Mouse (Mus musculus) neural tube, embryonic 15.5 days (tissue): ENCODE data around the gene St6galnac6. TPM values are rescaled to one million over a fixed set of nuclear protein-coding genes. Genes with fewer than 3 reads are reported as not detected.
A peak's percentile ranks its signal among the peaks of the same experiment; 100 is the strongest.

Source experiments
- ATAC-seq: fragments of 200-750 bp; cut with Nextera tagmentation; 2 replicates; pipeline ENCODE4 v1.8.0; 2017; ENCODE audit warnings: mild to moderate bottlenecking, moderate TSS enrichment, moderate library complexity; ENCODE audit not compliant: low FRiP score
- H3K27ac ChIP-seq: fragments of 300-500 bp; sonication (generic); replicated peaks from 2 replicates; pipeline ENCODE4 v1.5.1; 2015; ENCODE audit warnings: mild to moderate bottlenecking, inconsistent platforms
- H3K27me3 ChIP-seq: fragments of 300-500 bp; sonication (generic); replicated peaks from 2 replicates; pipeline ENCODE4 v1.6.1; 2015; ENCODE audit warnings: inconsistent platforms
- H3K36me3 ChIP-seq: fragments of 300-500 bp; sonication (generic); 2 replicates; pipeline ENCODE4 v1.6.1; 2015; ENCODE audit warnings: inconsistent platforms
- H3K4me1 ChIP-seq: fragments of 300-500 bp; sonication (generic); 2 replicates; pipeline ENCODE4 v1.6.1; 2015; ENCODE audit warnings: inconsistent platforms
- H3K4me2 ChIP-seq: fragments of 300-500 bp; sonication (generic); 2 replicates; pipeline ENCODE4 v1.6.1; 2015; ENCODE audit warnings: inconsistent platforms, mild to moderate bottlenecking, moderate library complexity
- H3K4me3 ChIP-seq: fragments of 300-500 bp; sonication (generic); replicated peaks from 2 replicates; pipeline ENCODE4 v1.5.1; 2015; ENCODE audit warnings: mild to moderate bottlenecking, inconsistent platforms
- H3K9ac ChIP-seq: fragments of 300-500 bp; sonication (generic); replicated peaks from 2 replicates; pipeline ENCODE4 v1.6.1; 2015; ENCODE audit warnings: mild to moderate bottlenecking, inconsistent platforms
- H3K9me3 ChIP-seq: fragments of 300-500 bp; sonication (generic); replicated peaks from 2 replicates; pipeline ENCODE4 v1.6.1; 2016; ENCODE audit warnings: inconsistent platforms
- WGBS: fragments of 180-500 bp; shearing (Covaris S2); methylation state at CpG from one replicate; pipeline ENCODE4 v1.1.7; 2015; ENCODE audit warnings: mixed read lengths; 5-methylcytosine and 5-hydroxymethylcytosine counted together
- polyA plus RNA-seq: library from polyadenylated mRNA; unstranded; fragments of >200 nt; fragmentation: Nextera tagmentation; extraction: Ambion mirVana; gene quantifications from 2 replicates; pipeline ENCODE4 v1.2.1, GENCODE M21; 2015

St6galnac6 gene
- polyA plus RNA-seq, 1 experiment from 2014 or later, result 14.4 TPM

DNA sequence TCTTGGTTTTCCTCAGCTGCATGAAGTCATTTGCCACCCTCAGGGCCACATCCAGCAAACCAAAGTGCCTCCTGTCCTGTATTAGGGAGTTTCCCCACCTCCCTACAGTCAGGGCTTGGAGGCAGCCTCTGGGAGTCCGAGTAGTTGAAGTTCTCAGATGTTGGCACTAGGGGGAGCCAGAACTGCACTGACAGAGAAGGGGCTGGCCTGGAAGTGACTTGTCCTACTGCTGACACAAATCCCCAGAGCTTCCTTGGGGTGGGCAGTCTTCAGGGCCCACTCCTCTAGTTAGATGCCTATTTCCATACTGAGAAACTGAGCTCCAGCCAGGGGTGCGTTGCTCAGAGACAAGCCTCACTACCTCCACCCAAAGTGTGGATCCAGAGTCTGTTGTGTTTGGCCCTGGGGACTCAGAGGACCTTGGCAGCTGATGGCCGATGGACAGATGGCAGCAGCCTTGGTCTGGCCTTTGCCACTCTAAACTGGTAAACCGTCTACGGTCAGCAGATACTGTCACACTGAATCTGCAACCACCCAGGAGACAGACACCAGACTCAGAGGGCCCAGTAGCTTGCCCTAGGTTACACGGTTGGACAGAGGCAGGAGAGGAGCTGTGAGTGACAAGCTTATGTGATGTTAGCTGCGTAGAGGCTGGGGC, 32.4 kb downstream of the St6galnac6 start:
- H3K4me3 ChIP-seq, result no peak overlapping the region
- no peak for ATAC-seq
- peaks cover 5% of the 10 kb centered on the region; the same call in 1 of the 2 replicates for H3K36me3 ChIP-seq
- no peaks in the 10 kb centered on the region for H3K27me3 ChIP-seq
- H3K27ac ChIP-seq, result no peak overlapping the region
- H3K4me1 ChIP-seq, result peaks cover 55% of the 10 kb centered on the region
- no peak overlapping the region for H3K4me2 ChIP-seq
- H3K9me3 ChIP-seq, result no peaks in the 10 kb centered on the region
- H3K9ac ChIP-seq, result no peak overlapping the region
- WGBS, result 48% methylated on average over 7 of the region's 7 CpGs

DNA sequence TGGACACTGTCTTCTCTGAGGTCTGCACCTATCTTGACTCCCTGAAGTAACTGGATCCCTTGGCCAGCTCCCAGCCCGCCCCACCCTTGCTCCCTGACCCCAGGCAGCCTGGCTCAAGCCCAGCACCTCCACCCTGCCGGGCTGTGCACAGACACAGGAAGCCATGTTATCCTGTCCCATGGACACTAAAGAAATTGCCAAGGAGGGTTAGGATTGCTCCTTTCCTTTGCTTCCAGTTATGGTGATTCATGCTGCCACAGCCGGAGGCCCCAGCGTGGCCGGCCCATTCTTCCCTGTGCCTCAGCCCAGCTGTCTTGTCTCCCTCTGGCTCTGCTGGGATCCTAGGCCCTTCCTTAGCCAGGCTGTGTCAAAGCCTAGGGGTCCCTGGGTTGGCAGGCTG, 34.2 kb downstream of the St6galnac6 start:
- Histone ChIP-seq H3K9me3 (no peaks in the 10 kb centered on the region), H3K4me1 (peaks cover 42% of the 10 kb centered on the region)
- no peak for ATAC-seq

DNA sequence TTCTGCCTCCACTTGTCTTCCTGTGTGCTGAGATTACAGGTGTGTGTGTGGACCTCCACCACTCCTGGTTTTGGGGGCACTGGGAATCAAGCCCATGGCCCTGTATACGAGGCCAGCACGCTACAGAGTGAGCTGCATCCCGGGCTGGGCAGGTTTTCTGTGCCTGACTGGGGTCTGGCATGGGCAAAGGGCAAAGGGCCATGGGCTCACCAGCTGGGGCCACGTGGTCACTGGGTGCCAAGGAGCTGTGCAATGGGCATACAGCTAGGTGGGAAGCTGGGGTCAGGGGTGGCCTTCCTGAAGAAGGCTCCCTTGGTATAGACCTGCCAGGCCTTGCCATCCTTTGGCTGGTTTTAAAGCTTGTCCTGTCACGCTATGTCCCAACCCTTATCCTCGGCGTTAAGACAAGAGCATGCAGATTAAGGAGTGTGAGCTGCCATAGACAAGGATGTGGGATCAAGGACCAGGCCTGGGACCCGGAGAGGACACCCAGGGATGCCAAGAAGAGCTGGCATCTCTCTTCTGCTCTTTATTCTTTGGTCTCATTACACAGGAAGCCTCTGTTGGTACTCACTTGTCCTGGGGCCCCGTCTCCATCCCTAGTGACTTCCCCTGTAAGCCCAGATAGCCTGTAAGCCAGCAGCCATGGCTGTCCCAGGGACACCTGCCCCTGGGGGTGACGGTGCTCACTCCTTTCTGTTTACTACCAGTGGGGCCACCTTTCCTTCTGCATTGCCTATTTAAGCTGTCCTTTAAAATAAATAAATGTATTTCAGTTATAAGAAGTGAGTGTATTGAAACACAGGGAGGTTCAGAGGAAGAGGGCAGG, 35.0 kb downstream of the St6galnac6 start:
- 88% methylated on average over 10 of the region's 10 CpGs for WGBS
- Histone ChIP-seq H3K36me3 (peaks cover 5% of the 10 kb centered on the region; the same call in 1 of the 2 replicates), H3K4me3 (no peak overlapping the region), H3K27ac (0 out of 2 replicates have a peak overlapping the region, but pooled peaks have one; percentile 5), H3K9me3 (no peaks in the 10 kb centered on the region), H3K4me1 (peaks cover 34% of the 10 kb centered on the region), H3K9ac (no peak overlapping the region), H3K4me2 (no peak overlapping the region), H3K27me3 (no peaks in the 10 kb centered on the region)
- ATAC-seq, result no peak

More for the DNA sequence above, 34.2 kb downstream of the St6galnac6 start:
- WGBS, result 75% methylated on average over 5 of the region's 5 CpGs
- Histone ChIP-seq H3K9ac (no peak overlapping the region), H3K27ac (no peak overlapping the region), H3K4me3 (no peak overlapping the region), H3K36me3 (peaks cover 5% of the 10 kb centered on the region; the same call in 1 of the 2 replicates), H3K4me2 (no peak overlapping the region), H3K27me3 (no peaks in the 10 kb centered on the region)

DNA sequence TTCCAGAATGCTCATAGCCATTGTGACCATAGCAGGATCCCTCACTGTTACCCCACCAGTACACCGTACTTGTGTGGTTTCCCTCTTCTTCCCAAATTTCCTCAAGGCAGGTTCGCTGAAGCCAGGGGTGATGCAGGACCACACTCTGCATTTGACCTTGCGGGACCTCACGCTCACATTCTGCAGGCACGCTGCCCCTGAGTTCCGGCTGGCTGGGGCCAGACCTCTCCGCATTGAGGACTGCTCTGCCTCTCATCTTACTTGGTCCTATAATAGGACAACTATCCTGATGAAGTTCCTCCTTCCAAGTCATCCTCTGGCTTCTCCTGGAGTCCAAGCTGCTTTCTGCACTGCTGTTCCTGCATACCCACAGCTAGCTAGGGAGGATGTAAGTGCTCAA, 37.1 kb downstream of the St6galnac6 start:
- Histone ChIP-seq H3K36me3 (peaks cover 5% of the 10 kb centered on the region; the same call in 1 of the 2 replicates), H3K27ac (no peak overlapping the region), H3K27me3 (no peaks in the 10 kb centered on the region), H3K4me2 (no peak overlapping the region), H3K9me3 (no peaks in the 10 kb centered on the region), H3K4me3 (no peak overlapping the region), H3K9ac (no peak overlapping the region), H3K4me1 (peaks cover 17% of the 10 kb centered on the region)
- WGBS, result 92% methylated on average over 7 of the region's 7 CpGs
- no peak for ATAC-seq

DNA sequence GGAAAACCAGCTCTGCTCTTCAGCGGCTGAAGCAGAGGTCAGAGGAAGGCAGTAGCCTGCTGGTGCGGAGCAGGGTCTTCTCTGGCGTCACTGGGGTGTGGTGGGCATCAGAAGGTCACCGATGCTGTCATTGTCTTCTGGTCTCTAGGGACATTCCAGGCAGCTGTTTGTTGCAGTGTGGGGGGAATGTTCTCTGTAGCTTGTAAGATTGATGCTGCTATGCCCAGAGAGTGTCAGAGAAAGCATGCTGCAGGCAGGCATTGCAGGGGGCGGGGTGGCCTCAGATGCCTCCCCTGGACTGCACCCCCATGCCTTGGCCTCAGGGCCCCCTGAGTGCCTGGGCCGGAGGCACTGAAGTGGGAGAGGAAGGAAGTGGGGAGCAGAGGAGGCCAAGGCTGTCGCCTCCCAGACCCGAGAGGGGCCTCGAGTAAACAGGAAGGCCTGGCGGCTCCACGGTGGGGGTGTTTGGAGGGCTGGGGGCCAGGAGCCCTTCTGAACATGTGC, 38.3 kb downstream of the St6galnac6 start:
- H3K4me3 ChIP-seq, result no peak overlapping the region
- 40% methylated on average over 11 of the region's 11 CpGs for WGBS
- H3K9me3 ChIP-seq, result no peaks in the 10 kb centered on the region
- peaks cover 5% of the 10 kb centered on the region; the same call in 1 of the 2 replicates for H3K36me3 ChIP-seq
- H3K4me1 ChIP-seq, result peaks cover 14% of the 10 kb centered on the region; the same call in 1 of the 2 replicates
- no peak overlapping the region for H3K9ac ChIP-seq
- no peaks in the 10 kb centered on the region for H3K27me3 ChIP-seq
- H3K4me2 ChIP-seq, result no peak overlapping the region; the same call in 1 of the 2 replicates
- H3K27ac ChIP-seq, result 0 out of 2 replicates have a peak overlapping the region, but pooled peaks have one; percentile 3
- ATAC-seq, result no peak

DNA sequence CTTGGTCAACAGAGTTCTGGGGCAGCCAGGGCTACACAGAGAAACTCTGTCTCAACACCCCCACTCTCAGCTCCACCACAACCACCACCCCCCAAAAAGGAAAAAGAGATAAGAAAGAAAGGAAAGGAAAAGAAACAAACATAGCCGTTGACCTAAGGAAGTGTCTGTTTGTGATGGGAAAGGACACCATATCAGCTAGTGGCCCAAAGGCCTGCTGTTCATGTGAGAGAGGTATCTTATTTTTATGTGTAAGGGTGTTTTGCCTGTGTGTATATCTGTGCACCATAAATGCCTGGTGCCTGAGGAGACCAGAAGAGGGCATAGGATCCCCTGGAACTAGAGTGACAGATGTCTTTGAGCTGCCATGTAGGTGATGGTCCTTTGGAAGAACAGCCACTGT, 40.1 kb downstream of the St6galnac6 start:
- 89% methylated on average over 1 of the region's 1 CpGs for WGBS
- Histone ChIP-seq H3K9me3 (no peaks in the 10 kb centered on the region), H3K9ac (no peak overlapping the region), H3K4me3 (no peak overlapping the region), H3K27ac (no peak overlapping the region), H3K27me3 (no peaks in the 10 kb centered on the region), H3K4me2 (no peak overlapping the region), H3K4me1 (peaks cover 14% of the 10 kb centered on the region; the same call in 1 of the 2 replicates), H3K36me3 (no peaks in the 10 kb centered on the region)
- ATAC-seq, result no peak

DNA sequence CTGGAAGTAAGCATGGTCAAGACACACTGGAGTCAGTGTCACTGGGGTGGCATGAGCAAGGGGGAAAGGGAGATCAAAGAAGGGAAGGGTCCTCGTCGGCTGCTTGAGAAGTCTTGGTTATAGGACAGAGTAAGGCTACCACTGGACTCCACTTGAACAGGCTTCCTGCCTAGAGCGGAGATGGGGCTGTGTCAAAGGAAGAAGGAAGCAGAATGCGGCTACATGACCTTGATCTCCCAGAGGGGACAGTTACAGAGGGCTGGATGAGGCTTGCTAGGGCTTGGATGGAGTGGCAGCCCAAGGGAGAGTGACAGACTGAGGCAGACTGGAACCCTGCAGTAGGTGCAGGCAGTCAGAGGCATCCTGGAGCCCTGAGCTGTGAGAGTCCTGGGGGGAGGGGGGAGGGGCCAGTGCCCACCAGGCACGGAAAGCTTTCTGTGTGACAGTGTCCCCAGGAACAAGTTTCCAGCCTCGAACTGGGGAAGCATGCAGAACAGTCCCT, 41.1 kb downstream of the St6galnac6 start:
- Histone ChIP-seq H3K27ac (no peak overlapping the region), H3K4me3 (no peak overlapping the region), H3K4me2 (no peak overlapping the region), H3K9me3 (no peaks in the 10 kb centered on the region), H3K9ac (no peak overlapping the region), H3K4me1 (peaks cover 9% of the 10 kb centered on the region; the same call in 1 of the 2 replicates), H3K27me3 (no peaks in the 10 kb centered on the region), H3K36me3 (no peaks in the 10 kb centered on the region)
- 70% methylated on average over 6 of the region's 6 CpGs for WGBS
- ATAC-seq, result no peak

DNA sequence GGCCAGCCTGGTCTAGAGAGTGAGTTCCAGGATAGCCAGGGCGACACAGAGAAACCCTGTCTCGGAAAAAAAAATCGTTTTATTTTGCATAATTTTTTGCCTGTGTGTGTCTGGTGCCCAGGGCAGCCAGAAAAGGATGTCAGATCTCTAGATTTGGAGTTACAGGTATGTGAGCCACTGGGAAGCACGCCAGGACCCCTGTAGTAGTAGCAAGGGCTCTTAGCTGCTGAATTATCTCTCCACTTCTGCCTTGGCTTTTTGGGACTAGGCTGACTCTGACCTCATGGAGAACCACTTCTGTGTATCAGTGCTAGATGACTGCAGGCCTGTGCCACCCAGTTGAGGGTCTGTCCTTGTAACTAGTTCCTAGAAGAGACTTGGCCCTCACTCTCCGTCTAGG, 42.3 kb downstream of the St6galnac6 start:
- H3K9me3 ChIP-seq, result no peaks in the 10 kb centered on the region
- ATAC-seq, result no peak
- no peak overlapping the region for H3K27ac ChIP-seq
- WGBS, result 89% methylated on average over 5 of the region's 5 CpGs
- no peak overlapping the region for H3K4me3 ChIP-seq
- no peak overlapping the region for H3K4me2 ChIP-seq
- no peak overlapping the region for H3K9ac ChIP-seq
- peaks cover 14% of the 10 kb centered on the region; the same call in 1 of the 2 replicates for H3K4me1 ChIP-seq
- H3K36me3 ChIP-seq, result no peaks in the 10 kb centered on the region
- no peaks in the 10 kb centered on the region for H3K27me3 ChIP-seq

DNA sequence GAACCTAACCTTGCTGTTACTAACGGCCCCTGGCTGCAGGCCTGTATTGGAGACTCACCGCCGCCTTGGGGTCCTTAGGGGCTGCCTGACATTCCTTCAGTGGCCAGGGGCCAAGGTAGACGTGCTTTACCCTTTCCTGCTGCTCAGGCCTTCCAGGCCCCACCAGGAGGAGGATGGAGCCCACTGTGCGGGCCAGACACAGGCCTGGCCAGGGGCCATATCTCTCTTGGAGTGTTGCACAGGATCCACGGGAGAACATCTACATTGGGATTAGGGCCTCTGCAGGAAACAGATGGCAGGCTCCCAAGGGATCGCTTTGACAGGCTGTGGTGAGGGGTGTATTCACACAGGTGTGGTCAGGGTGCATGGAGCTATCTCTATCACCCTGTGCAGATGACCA, 43.3 kb downstream of the St6galnac6 start:
- WGBS, result 63% methylated on average over 7 of the region's 7 CpGs
- Histone ChIP-seq H3K36me3 (no peaks in the 10 kb centered on the region), H3K27me3 (no peaks in the 10 kb centered on the region), H3K9me3 (no peaks in the 10 kb centered on the region), H3K4me2 (no peak overlapping the region), H3K4me1 (peaks cover 13% of the 10 kb centered on the region; the same call in 1 of the 2 replicates), H3K4me3 (no peak overlapping the region), H3K27ac (no peak overlapping the region), H3K9ac (no peak overlapping the region)
- no peak for ATAC-seq

DNA sequence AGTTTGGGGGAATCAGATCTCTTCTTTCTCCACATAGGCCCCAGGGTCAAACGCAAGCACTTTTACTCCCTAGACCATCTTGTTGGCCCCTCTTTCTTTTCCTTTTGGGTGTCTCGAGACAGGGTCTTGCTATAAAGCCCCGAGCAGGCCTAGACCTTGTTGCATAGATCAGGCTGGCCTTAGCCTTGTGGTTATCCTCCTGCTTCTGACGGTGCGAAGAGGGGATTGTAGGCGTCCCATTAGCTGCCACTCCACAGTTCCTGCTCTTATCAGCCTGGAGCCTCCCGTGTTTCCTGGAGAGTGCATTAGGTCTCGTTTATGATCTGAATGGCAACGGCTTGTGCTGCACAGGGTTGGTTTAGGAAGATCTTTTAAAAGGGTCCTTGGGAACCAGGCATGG, 44.6 kb downstream of the St6galnac6 start:
- Histone ChIP-seq H3K4me2 (no peak overlapping the region), H3K36me3 (no peaks in the 10 kb centered on the region), H3K27ac (no peak overlapping the region), H3K27me3 (no peaks in the 10 kb centered on the region), H3K9ac (no peak overlapping the region), H3K9me3 (no peaks in the 10 kb centered on the region), H3K4me3 (no peak overlapping the region), H3K4me1 (0 out of 2 replicates have a peak, but pooled peaks cover 9% of the 10 kb centered on the region)
- ATAC-seq, result no peak
- WGBS, result 83% methylated on average over 9 of the region's 9 CpGs

DNA sequence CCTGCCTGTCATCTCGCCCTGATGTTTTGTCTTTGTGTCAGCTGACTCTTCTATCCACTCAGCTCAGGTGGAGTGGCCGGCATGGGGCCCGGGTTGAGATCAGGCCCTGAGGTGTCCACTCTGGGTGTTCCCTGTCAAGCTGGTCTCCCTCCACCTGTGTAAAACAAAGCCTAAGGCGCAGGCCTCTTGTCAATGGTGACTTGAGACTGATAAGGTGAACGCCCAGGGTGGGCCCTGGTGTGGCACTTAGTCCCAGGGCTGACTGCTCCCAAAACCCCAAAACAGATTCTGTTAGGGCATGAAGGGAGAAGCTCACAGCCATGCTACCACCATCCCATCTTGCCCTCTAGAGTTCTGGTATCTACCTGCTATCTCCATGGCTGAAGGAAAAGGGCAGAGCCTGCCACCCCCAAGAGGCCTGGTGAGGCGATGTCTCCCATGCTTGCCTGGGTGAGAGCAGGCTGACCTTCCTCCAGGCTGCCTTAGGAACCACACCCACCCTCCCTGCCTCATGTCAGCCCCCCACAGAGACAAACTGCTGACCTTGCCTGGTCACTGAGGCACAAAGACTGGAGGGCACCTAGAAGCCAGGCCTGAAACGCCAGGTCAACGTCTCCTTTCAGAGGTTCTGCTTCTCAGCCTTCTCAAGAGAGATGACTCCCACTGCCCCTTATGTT, 45.4 kb downstream of the St6galnac6 start:
- Histone ChIP-seq H3K9ac (no peak overlapping the region), H3K27ac (no peak overlapping the region), H3K36me3 (no peaks in the 10 kb centered on the region), H3K9me3 (no peaks in the 10 kb centered on the region), H3K4me1 (0 out of 2 replicates have a peak, but pooled peaks cover 9% of the 10 kb centered on the region), H3K27me3 (no peaks in the 10 kb centered on the region), H3K4me2 (no peak overlapping the region), H3K4me3 (no peak overlapping the region)
- WGBS, result 88% methylated on average over 8 of the region's 8 CpGs
- ATAC-seq, result no peak
